Mouse (Mus musculus) kidney, embryonic 14.5 days (tissue): ENCODE data around the gene 1110051M20Rik. TPM values are rescaled to one million over a fixed set of nuclear protein-coding genes. Genes with fewer than 3 reads are reported as not detected.
A peak's percentile ranks its signal among the peaks of the same experiment; 100 is the strongest.
"Not testable (repeated sequence)": the region's sequence is repeated elsewhere in the genome, so short reads cannot be mapped to it uniquely, and the experiment has no call there.

ENCODE experiments used
- ATAC-seq: fragments of 200-750 bp; cut with Nextera tagmentation; 2 replicates; pipeline ENCODE4 v1.8.0; 2017; ENCODE audit warnings: moderate number of reproducible peaks, mild to moderate bottlenecking, moderate TSS enrichment, moderate library complexity; ENCODE audit not compliant: low FRiP score, low TSS enrichment
- H3K27ac ChIP-seq: fragments of 300-500 bp; sonication (generic); 2 replicates; pipeline ENCODE4 v1.5.1; 2014; ENCODE audit warnings: low read depth, mild to moderate bottlenecking, low read length, moderate library complexity, mixed read lengths
- H3K27me3 ChIP-seq: fragments of 300-500 bp; sonication (generic); 2 replicates; pipeline ENCODE4 v1.6.1; 2014; ENCODE audit warnings: mild to moderate bottlenecking, low read length; ENCODE audit not compliant: control insufficient read depth, insufficient read depth
- H3K36me3 ChIP-seq: fragments of 300-500 bp; sonication (generic); 2 replicates; pipeline ENCODE4 v1.6.1; 2014; ENCODE audit warnings: low read length, mixed read lengths; ENCODE audit not compliant: control insufficient read depth, insufficient read depth
- H3K4me1 ChIP-seq: fragments of 300-500 bp; sonication (generic); 2 replicates; pipeline ENCODE4 v1.6.1; 2014; ENCODE audit warnings: low read length, mixed read lengths; ENCODE audit not compliant: control insufficient read depth, insufficient read depth
- H3K4me2 ChIP-seq: fragments of 300-500 bp; sonication (generic); replicated peaks from 2 replicates; pipeline ENCODE4 v1.6.1; 2014; ENCODE audit warnings: low read depth, mild to moderate bottlenecking, low read length
- H3K4me3 ChIP-seq: fragments of 300-500 bp; sonication (generic); 2 replicates; pipeline ENCODE4 v1.5.1; 2014; ENCODE audit warnings: mild to moderate bottlenecking, low read length
- H3K9ac ChIP-seq: fragments of 300-500 bp; sonication (generic); 2 replicates; pipeline ENCODE4 v1.6.1; 2014; ENCODE audit warnings: low read depth, mild to moderate bottlenecking, low read length, moderate library complexity
- H3K9me3 ChIP-seq: fragments of 300-500 bp; sonication (generic); 2 replicates; pipeline ENCODE4 v1.6.1; 2016; ENCODE audit warnings: low read length; ENCODE audit not compliant: control insufficient read depth
- WGBS: fragments of 180-500 bp; shearing (Covaris S2); extraction: QIAGEN DNeasy Blood & Tissue Kit; methylation state at CpG from one replicate; pipeline ENCODE4 v1.1.7; 2014; 5-methylcytosine and 5-hydroxymethylcytosine counted together
- polyA plus RNA-seq: library from polyadenylated mRNA; unstranded; fragments of >200 nt; fragmentation: Nextera tagmentation; extraction: Ambion mirVana; gene quantifications from 2 replicates; pipeline ENCODE4 v1.2.1, GENCODE M21; 2014

Gene 1110051M20Rik
- 65.9 and 73.3 TPM in 2 replicates for polyA plus RNA-seq

- H3K27ac ChIP-seq, result no peak within 1 kb of the TSS
- H3K36me3 ChIP-seq, result no peaks in the 10 kb centered on the region
- ATAC-seq, result peak; percentile 93
- H3K4me1 ChIP-seq, result no peaks in the 10 kb centered on the region; the same call in 1 of the 2 replicates
- peak within 1 kb of the TSS; percentile 67 for H3K4me2 ChIP-seq
- peak within 1 kb of the TSS; percentile 55; the same call in 1 of the 2 replicates for H3K9ac ChIP-seq
- 1% methylated on average over 19 of the region's 19 CpGs for WGBS
- peak within 1 kb of the TSS; percentile 70 for H3K4me3 ChIP-seq
- no peaks in the 10 kb centered on the region for H3K27me3 ChIP-seq
- no peaks in the 10 kb centered on the region for H3K9me3 ChIP-seq
Measured at GRCm38 (mm10) chr2:91444286-91444892, at the start of gene 1110051M20Rik. 1110051M20Rik (minus strand) TSS chr2:91444704.

- Histone ChIP-seq H3K4me2 (no peak overlapping the region), H3K36me3 (peaks cover 84% of the 10 kb centered on the region), H3K9me3 (no peaks in the 10 kb centered on the region), H3K27ac (no peak overlapping the region), H3K4me3 (no peak overlapping the region), H3K27me3 (no peaks in the 10 kb centered on the region), H3K9ac (no peak overlapping the region), H3K4me1 (no peaks in the 10 kb centered on the region)
- no peak for ATAC-seq
- WGBS, result 95% methylated on average over 9 of the region's 9 CpGs
Measured at GRCm38 (mm10) chr2:91493981-91494380, 49.5 kb upstream of the 1110051M20Rik start.

DNA sequence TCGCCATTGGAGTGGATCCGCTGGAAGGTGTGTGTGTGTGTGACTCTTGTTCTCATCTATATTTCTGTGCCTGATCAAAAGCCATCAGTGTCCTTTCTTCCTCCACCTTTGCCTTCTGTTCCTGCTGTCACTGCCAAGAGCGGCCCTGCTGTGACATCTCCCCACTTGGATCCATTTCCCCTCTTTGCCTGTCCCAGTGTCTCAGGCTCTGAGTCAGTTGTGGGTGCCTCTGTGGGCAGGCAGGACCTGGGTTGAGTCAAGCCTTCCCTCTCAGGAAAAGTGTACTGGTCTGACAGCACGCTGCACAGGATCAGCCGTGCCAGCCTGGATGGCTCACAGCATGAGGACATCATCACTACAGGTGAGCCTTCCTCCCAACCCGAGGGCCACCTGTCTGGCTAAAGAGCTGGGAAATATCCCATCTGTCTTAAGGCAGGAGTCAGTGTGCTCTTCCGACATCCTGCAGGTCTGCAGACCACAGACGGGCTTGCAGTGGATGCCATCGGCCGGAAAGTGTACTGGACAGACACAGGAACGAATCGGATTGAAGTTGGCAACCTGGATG, 47.6 kb upstream of the 1110051M20Rik start:
- 98% methylated on average over 12 of the region's 12 CpGs for WGBS
- H3K4me3 ChIP-seq, result no peak overlapping the region
- H3K27ac ChIP-seq, result no peak overlapping the region
- H3K27me3 ChIP-seq, result no peaks in the 10 kb centered on the region
- H3K9ac ChIP-seq, result no peak overlapping the region
- ATAC-seq, result no peak
- H3K4me2 ChIP-seq, result no peak overlapping the region
- no peaks in the 10 kb centered on the region for H3K4me1 ChIP-seq
- H3K9me3 ChIP-seq, result no peaks in the 10 kb centered on the region
- peaks cover 77% of the 10 kb centered on the region for H3K36me3 ChIP-seq

DNA sequence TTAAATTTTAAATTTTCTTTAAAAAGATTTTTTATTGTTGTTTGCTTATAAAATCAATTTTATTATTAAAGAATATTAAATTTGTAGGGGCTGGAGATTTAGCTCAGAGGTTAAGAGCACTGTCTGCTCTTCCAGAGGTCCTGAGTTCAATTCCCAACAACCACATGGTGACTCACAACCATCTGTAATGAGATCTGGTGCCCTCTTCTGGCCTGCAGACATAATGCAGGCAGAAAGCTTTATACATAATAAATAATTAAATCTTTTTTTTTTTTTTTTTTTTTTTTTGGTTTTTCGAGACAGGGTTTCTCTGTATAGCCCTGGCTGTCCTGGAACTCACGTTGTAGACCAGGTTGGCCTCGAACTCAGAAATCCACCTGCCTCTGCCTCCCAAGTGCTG, 42.8 kb upstream of the 1110051M20Rik start:
- H3K4me2 ChIP-seq, H3K27me3 ChIP-seq, H3K9me3 ChIP-seq, H3K4me3 ChIP-seq, H3K27ac ChIP-seq, H3K4me1 ChIP-seq, ATAC-seq, H3K9ac ChIP-seq: not testable (repeated sequence)
- 45% methylated on average over 3 of the region's 3 CpGs for WGBS
- H3K36me3 ChIP-seq, result peaks cover 70% of the 10 kb centered on the region

GRCm38 (mm10) chr2:91485256-91485655, 40.8 kb upstream of the 1110051M20Rik start:
- Histone ChIP-seq H3K36me3 (peaks cover 63% of the 10 kb centered on the region), H3K9ac (no peak overlapping the region), H3K27me3 (no peaks in the 10 kb centered on the region), H3K9me3 (no peaks in the 10 kb centered on the region), H3K27ac (no peak overlapping the region), H3K4me3 (no peak overlapping the region), H3K4me1 (no peaks in the 10 kb centered on the region), H3K4me2 (no peak overlapping the region)
- no peak for ATAC-seq
- WGBS, result 83% methylated on average over 6 of the region's 6 CpGs

DNA sequence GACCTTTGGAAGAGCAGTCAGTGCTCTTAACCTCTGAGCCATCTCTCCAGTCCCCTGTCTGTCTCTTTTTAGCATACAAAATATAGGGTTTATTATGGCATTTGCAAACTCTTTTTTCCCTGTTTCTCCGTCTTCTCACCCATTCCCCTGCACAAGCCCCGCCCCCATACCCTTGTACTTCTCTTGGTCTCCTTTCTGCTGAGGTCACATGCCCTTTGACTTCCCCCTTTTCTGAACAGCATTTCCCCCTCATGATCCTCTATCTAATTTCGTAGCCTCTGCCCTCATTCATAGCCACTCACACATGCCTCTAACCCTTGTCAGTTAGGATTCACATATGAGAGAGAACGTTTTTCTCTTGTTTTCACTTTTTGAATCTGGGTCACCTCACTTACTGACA, 40.2 kb upstream of the 1110051M20Rik start:
- no peaks in the 10 kb centered on the region for H3K9me3 ChIP-seq
- no peak overlapping the region for H3K27ac ChIP-seq
- WGBS, result 90% methylated on average over 4 of the region's 4 CpGs
- H3K4me3 ChIP-seq, result no peak overlapping the region
- no peaks in the 10 kb centered on the region for H3K4me1 ChIP-seq
- H3K4me2 ChIP-seq, result no peak overlapping the region
- no peak for ATAC-seq
- H3K27me3 ChIP-seq, result no peaks in the 10 kb centered on the region
- H3K36me3 ChIP-seq, result peaks cover 57% of the 10 kb centered on the region
- no peak overlapping the region for H3K9ac ChIP-seq

GRCm38 (mm10) chr2:91480805-91481514, 36.5 kb upstream of the 1110051M20Rik start:
- H3K36me3 ChIP-seq, result peaks cover 59% of the 10 kb centered on the region

GRCm38 (mm10) chr2:91480399-91480801, 35.9 kb upstream of the 1110051M20Rik start:
- Histone ChIP-seq H3K27ac (no peak overlapping the region), H3K9ac (no peak overlapping the region), H3K36me3 (peaks cover 58% of the 10 kb centered on the region), H3K4me1 (peaks cover 5% of the 10 kb centered on the region; the same call in 1 of the 2 replicates), H3K4me3 (no peak overlapping the region), H3K9me3 (no peaks in the 10 kb centered on the region), H3K4me2 (no peak overlapping the region), H3K27me3 (no peaks in the 10 kb centered on the region)
- 94% methylated on average over 9 of the region's 9 CpGs for WGBS
- ATAC-seq, result no peak

More at GRCm38 (mm10) chr2:91480805-91481514, 36.5 kb upstream of the 1110051M20Rik start:
- H3K9me3 ChIP-seq, result no peaks in the 10 kb centered on the region
- peak; percentile 40; the same call in 1 of the 2 replicates for ATAC-seq
- H3K27me3 ChIP-seq, result no peaks in the 10 kb centered on the region
- 65% methylated on average over 6 of the region's 6 CpGs for WGBS
- no peak overlapping the region for H3K27ac ChIP-seq
- peaks cover 4% of the 10 kb centered on the region; the same call in 1 of the 2 replicates for H3K4me1 ChIP-seq
- H3K4me3 ChIP-seq, result no peak overlapping the region
- H3K4me2 ChIP-seq, result no peak overlapping the region
- no peak overlapping the region for H3K9ac ChIP-seq

GRCm38 (mm10) chr2:91476841-91477240, 32.3 kb upstream of the 1110051M20Rik start:
- H3K27ac ChIP-seq, result no peak overlapping the region
- H3K9me3 ChIP-seq, result no peaks in the 10 kb centered on the region
- no peak overlapping the region for H3K4me3 ChIP-seq
- no peak overlapping the region for H3K9ac ChIP-seq
- WGBS, result 48% methylated on average over 7 of the region's 7 CpGs
- ATAC-seq, result no peak
- no peaks in the 10 kb centered on the region for H3K27me3 ChIP-seq
- peaks cover 60% of the 10 kb centered on the region for H3K36me3 ChIP-seq
- peaks cover 15% of the 10 kb centered on the region; the same call in 1 of the 2 replicates for H3K4me1 ChIP-seq
- H3K4me2 ChIP-seq, result no peak overlapping the region
